Mouse (Mus musculus) ES-Bruce4 (cell line): ENCODE data around the gene Amn1. TPM values are rescaled to one million over a fixed set of nuclear protein-coding genes. Genes with fewer than 3 reads are reported as not detected.

Source experiments
- H3K27ac ChIP-seq: 2 replicates; pipeline ENCODE4 v1.5.1; 2012; ENCODE audit warnings: low read length, inconsistent platforms; ENCODE audit not compliant: insufficient read depth
- H3K27me3 ChIP-seq: 2 replicates; pipeline ENCODE4 v1.6.1; 2012; ENCODE audit warnings: mild to moderate bottlenecking, low read length, inconsistent platforms; ENCODE audit not compliant: control insufficient read depth, poor library complexity, insufficient read depth, severe bottlenecking
- H3K36me3 ChIP-seq: 2 replicates; pipeline ENCODE4 v1.6.1; 2012; ENCODE audit warnings: inconsistent platforms, mild to moderate bottlenecking, low read length, moderate library complexity; ENCODE audit not compliant: control insufficient read depth, poor library complexity, insufficient read depth, severe bottlenecking
- H3K4me1 ChIP-seq: one replicate; pipeline ENCODE4 v1.8.1; 2011; ENCODE audit warnings: low read length; ENCODE audit not compliant: control insufficient read depth, insufficient read depth
- H3K4me3 ChIP-seq: 2 replicates; pipeline ENCODE4 v1.5.1; 2011; ENCODE audit warnings: low read depth, mild to moderate bottlenecking, low read length
- H3K9ac ChIP-seq: 2 replicates; pipeline ENCODE4 v1.6.1; 2012; ENCODE audit warnings: low read depth, mild to moderate bottlenecking, inconsistent platforms; ENCODE audit not compliant: poor library complexity, severe bottlenecking
- H3K9me3 ChIP-seq: replicated peaks from 2 replicates; pipeline ENCODE4 v1.6.1; 2012; ENCODE audit warnings: mild to moderate bottlenecking, low read length, inconsistent platforms; ENCODE audit not compliant: control insufficient read depth, poor library complexity, insufficient read depth, severe bottlenecking
- CTCF ChIP-seq: IDR thresholded peaks from one replicate; pipeline ENCODE4 v1.8.1; 2011; ENCODE audit warnings: low read depth, low read length
- EP300 ChIP-seq: IDR thresholded peaks from 2 replicates; pipeline ENCODE4 v1.6.1; 2011; ENCODE audit warnings: low read depth, low read length; ENCODE audit not compliant: insufficient read depth
- POLR2A ChIP-seq: IDR thresholded peaks from one replicate; pipeline ENCODE4 v1.8.1; 2011; ENCODE audit warnings: low read length; ENCODE audit not compliant: insufficient read depth
- polyA plus RNA-seq: library from polyadenylated mRNA; stranded (reverse); fragments of >200 nt; gene quantifications from 2 replicates; pipeline ENCODE4 v1.2.4, GENCODE M21; 2011; ENCODE audit warnings: low read depth; ENCODE audit not compliant: missing spikeins, insufficient read depth, insufficient read length

Gene Amn1
- 26.2 and 30.4 TPM in 2 replicates for polyA plus RNA-seq

GRCm38 (mm10) chr6:149188041-149188924 lies at the start of gene Amn1:
TSS of gene Amn1 (minus strand) at chr6:149188712.
- no peaks in the 10 kb centered on the region for H3K27me3 ChIP-seq
- peaks cover 6% of the 10 kb centered on the region for H3K36me3 ChIP-seq
- peak within 1 kb of the TSS; percentile 64 for H3K9ac ChIP-seq
- no peak for TF ChIP-seq EP300
- TF ChIP-seq CTCF = no peak
- peak; percentile 39 for TF ChIP-seq POLR2A
- H3K27ac ChIP-seq = no peak within 1 kb of the TSS
- H3K9me3 ChIP-seq = peaks cover 24% of the 10 kb centered on the region
- H3K4me3 ChIP-seq = peak within 1 kb of the TSS; percentile 94
- peaks cover 3% of the 10 kb centered on the region for H3K4me1 ChIP-seq

GRCm38 (mm10) chr6:149236807-149237206 lies 48.3 kb upstream of the Amn1 start:
- H3K9ac ChIP-seq = no peak overlapping the region
- H3K27me3 ChIP-seq = no peaks in the 10 kb centered on the region
- no peak overlapping the region for H3K4me3 ChIP-seq
- peaks cover 2% of the 10 kb centered on the region for H3K9me3 ChIP-seq
- no peak overlapping the region for H3K27ac ChIP-seq
- H3K36me3 ChIP-seq = no peaks in the 10 kb centered on the region
- TF ChIP-seq CTCF (no peak), EP300 (no peak), POLR2A (no peak)
- H3K4me1 ChIP-seq = no peaks in the 10 kb centered on the region

- Histone ChIP-seq H3K9me3 (peaks cover 2% of the 10 kb centered on the region), H3K4me1 (no peaks in the 10 kb centered on the region), H3K36me3 (no peaks in the 10 kb centered on the region), H3K27ac (no peak overlapping the region), H3K9ac (no peak overlapping the region), H3K4me3 (no peak overlapping the region), H3K27me3 (no peaks in the 10 kb centered on the region)
- TF ChIP-seq POLR2A = no peak
- TF ChIP-seq CTCF = no peak
- TF ChIP-seq EP300 = no peak
These were observed 45.4 kb upstream of the Amn1 start for GRCm38 (mm10) chr6:149233918-149234317.

- Histone ChIP-seq H3K4me3 (no peak overlapping the region), H3K4me1 (no peaks in the 10 kb centered on the region), H3K9me3 (no peaks in the 10 kb centered on the region), H3K9ac (no peak overlapping the region), H3K27ac (no peak overlapping the region), H3K27me3 (no peaks in the 10 kb centered on the region), H3K36me3 (no peaks in the 10 kb centered on the region)
- no peak for TF ChIP-seq POLR2A
- TF ChIP-seq CTCF = no peak
- TF ChIP-seq EP300 = no peak
These were observed 36.2 kb upstream of the Amn1 start for GRCm38 (mm10) chr6:149224751-149225150.

- Histone ChIP-seq H3K36me3 (no peaks in the 10 kb centered on the region), H3K9ac (no peak overlapping the region), H3K9me3 (no peaks in the 10 kb centered on the region), H3K27me3 (no peaks in the 10 kb centered on the region), H3K27ac (no peak overlapping the region), H3K4me1 (no peaks in the 10 kb centered on the region), H3K4me3 (no peak overlapping the region)
- TF ChIP-seq EP300 (no peak), POLR2A (no peak), CTCF (no peak)
These were observed 32.8 kb upstream of the Amn1 start for GRCm38 (mm10) chr6:149221296-149221695.

GRCm38 (mm10) chr6:149198572-149198971 lies 10.1 kb upstream of the Amn1 start:
- Histone ChIP-seq H3K36me3 (no peaks in the 10 kb centered on the region), H3K27me3 (no peaks in the 10 kb centered on the region), H3K27ac (no peak overlapping the region), H3K4me1 (no peaks in the 10 kb centered on the region), H3K9me3 (peaks cover 5% of the 10 kb centered on the region), H3K4me3 (no peak overlapping the region), H3K9ac (no peak overlapping the region)
- TF ChIP-seq POLR2A = no peak
- TF ChIP-seq EP300 = no peak
- TF ChIP-seq CTCF = no peak
